Mouse (Mus musculus) 416B (cell line): ENCODE data around the gene Npas2.
A peak's percentile ranks its signal among the peaks of the same experiment; 100 is the strongest.

Source experiments
- DNase-seq: peaks from one replicate; pipeline ENCODE4 v3.0.0; 2011; ENCODE audit warnings: low read depth

Npas2 gene

GRCm38 (mm10) chr1:39335561-39336196 is 142.1 kb downstream of the Npas2 start:
- DNase-seq: no peak

GRCm38 (mm10) chr1:39336788-39337187 is 143.3 kb downstream of the Npas2 start:
- no peak for DNase-seq

- DNase-seq: no peak
Observed at GRCm38 (mm10) chr1:39338831-39339230, 145.3 kb downstream of the Npas2 start.

- DNase-seq: no peak
Observed at GRCm38 (mm10) chr1:39339455-39339854, 145.9 kb downstream of the Npas2 start.

GRCm38 (mm10) chr1:39340156-39340555 is 146.6 kb downstream of the Npas2 start:
- no peak for DNase-seq

GRCm38 (mm10) chr1:39340647-39341046 is 147.1 kb downstream of the Npas2 start:
- DNase-seq: peak; percentile 56

- DNase-seq: no peak
Observed at GRCm38 (mm10) chr1:39341807-39342206, 148.3 kb downstream of the Npas2 start.

- DNase-seq: no peak
Observed at GRCm38 (mm10) chr1:39343242-39343641, 149.7 kb downstream of the Npas2 start.

- no peak for DNase-seq
Observed at GRCm38 (mm10) chr1:39344981-39345600, 151.6 kb downstream of the Npas2 start.

- no peak for DNase-seq
Observed at GRCm38 (mm10) chr1:39349001-39349400, 155.5 kb downstream of the Npas2 start.

GRCm38 (mm10) chr1:39349427-39349826 is 155.9 kb downstream of the Npas2 start:
- no peak for DNase-seq

- DNase-seq: no peak
Observed at GRCm38 (mm10) chr1:39361754-39362514, 168.4 kb downstream of the Npas2 start.

- DNase-seq: no peak
Observed at GRCm38 (mm10) chr1:39362515-39362893, 169.0 kb downstream of the Npas2 start.

GRCm38 (mm10) chr1:39365562-39365961 is 172.0 kb downstream of the Npas2 start:
- DNase-seq: no peak

GRCm38 (mm10) chr1:39367045-39367444 is 173.5 kb downstream of the Npas2 start:
- no peak for DNase-seq

GRCm38 (mm10) chr1:39367601-39368266 is 174.2 kb downstream of the Npas2 start, which contains the start of gene Rpl31:
Gene Rpl31 (plus strand): TSS chr1:39367842.
- peak; percentile 96 for DNase-seq

GRCm38 (mm10) chr1:39368267-39368841 is 174.8 kb downstream of the Npas2 start:
- DNase-seq: peak; percentile 29

GRCm38 (mm10) chr1:39370431-39370830 is 176.9 kb downstream of the Npas2 start:
- DNase-seq: no peak

GRCm38 (mm10) chr1:39372220-39372843 is 178.8 kb downstream of the Npas2 start:
- no peak for DNase-seq

GRCm38 (mm10) chr1:39373378-39373777 is 179.8 kb downstream of the Npas2 start:
- peak; percentile 28 for DNase-seq

- no peak for DNase-seq
Observed at GRCm38 (mm10) chr1:39374231-39374809, 180.8 kb downstream of the Npas2 start.
